Mouse (Mus musculus) cerebellum, postnatal 25 days (tissue): Measurements from ENCODE around the gene Fhl3.
"Not testable (repeated sequence)": the region's sequence is repeated elsewhere in the genome, so short reads cannot be mapped to it uniquely, and the experiment has no call there.

Experiments used
- DNase-seq, 2 experiments: peaks; one replicate each; pipeline ENCODE4 v3.0.0; 2021; ENCODE audit warnings: mixed read lengths in 2 of 2

Gene Fhl3

DNA sequence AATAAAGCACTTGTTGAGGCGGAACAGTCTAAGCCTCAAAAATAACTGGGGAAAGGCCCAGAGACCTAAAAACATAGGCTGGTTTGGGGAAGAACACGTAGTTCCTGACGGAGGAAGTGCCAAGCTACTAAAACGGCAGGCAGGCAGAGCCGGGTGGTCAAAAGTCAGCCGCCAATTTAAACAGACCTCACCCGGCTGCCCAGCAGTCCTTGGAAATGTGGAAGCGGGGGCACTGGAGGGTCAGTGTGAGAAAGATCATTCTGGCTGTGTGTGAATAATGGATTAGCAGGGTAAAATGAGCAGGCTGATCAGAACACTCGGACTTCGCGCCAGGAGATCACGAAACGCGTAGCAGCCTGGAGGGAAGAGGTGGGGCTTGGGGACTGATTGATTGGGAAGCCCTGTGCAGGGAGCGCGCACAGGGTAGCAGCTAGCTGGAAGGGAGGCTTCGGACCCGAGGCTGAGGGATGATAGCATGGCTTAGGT is 9.5 kb downstream of the Fhl3 start:
- DNase-seq, result no peak

DNA sequence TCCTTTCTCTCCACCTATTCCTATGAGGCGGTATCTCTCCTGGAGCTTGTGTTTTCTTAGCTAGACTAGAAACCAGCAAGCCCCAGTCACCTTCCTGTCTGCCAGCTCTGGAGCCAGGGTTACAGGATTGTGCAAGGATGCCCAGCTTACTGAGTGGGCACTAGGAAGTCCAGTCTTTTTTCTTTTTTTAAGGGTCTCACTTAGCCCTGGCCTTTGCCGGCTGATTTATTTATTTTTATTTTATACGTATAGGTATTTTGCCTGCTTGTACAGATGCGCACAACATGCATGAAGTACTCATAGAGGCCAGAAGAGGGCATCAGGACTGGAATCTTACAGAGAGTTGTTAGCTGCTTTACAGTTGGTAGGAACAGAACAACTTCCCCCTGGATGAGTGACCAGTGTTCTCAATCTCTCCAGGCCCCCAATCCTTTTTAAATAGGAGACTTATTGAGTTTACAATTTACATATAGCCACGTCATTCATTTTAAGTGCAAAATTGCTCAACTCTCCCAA is 10.3 kb downstream of the Fhl3 start:
- peak in 1 of 2 experiments; percentile 59 for DNase-seq

DNA sequence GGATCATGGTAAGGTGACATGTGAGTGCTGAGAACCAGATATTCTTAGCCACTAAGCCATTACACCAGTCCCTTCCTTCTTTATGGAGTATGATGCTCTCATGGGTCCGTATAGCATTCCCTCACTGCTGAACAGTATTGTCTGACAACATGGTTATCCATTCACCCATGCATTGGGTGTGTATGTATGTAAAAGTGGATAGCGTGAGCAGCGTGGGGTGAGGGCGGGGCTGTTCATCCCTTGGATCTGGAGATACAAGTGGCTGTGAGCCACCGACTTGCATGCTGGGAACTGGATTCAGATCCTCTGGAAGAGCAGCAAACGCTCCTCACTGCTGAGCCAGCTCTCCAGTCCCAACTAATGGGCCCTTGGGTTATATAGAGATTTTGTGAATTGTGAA is 12.1 kb downstream of the Fhl3 start:
- DNase-seq, result no peak

DNA sequence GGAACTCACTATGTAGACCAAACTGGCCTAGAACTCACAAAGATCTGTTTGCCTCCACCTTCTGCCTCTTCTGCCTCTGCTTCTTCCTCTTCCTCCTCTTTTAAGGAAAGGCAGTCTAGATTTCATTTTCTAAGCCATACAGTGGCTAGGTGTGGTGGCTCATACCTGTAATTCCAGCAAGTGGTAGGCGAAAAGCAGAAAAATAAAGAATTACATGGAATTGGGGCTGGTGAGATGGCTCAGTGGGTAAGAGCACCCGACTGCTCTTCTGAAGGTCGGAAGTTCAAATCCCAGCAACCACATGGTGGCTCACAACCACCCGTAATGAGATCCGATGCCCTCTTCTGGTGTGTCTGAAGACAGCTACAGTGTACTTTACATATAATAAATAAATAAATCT is 13.3 kb downstream of the Fhl3 start:
- DNase-seq, result not testable (repeated sequence)

DNA sequence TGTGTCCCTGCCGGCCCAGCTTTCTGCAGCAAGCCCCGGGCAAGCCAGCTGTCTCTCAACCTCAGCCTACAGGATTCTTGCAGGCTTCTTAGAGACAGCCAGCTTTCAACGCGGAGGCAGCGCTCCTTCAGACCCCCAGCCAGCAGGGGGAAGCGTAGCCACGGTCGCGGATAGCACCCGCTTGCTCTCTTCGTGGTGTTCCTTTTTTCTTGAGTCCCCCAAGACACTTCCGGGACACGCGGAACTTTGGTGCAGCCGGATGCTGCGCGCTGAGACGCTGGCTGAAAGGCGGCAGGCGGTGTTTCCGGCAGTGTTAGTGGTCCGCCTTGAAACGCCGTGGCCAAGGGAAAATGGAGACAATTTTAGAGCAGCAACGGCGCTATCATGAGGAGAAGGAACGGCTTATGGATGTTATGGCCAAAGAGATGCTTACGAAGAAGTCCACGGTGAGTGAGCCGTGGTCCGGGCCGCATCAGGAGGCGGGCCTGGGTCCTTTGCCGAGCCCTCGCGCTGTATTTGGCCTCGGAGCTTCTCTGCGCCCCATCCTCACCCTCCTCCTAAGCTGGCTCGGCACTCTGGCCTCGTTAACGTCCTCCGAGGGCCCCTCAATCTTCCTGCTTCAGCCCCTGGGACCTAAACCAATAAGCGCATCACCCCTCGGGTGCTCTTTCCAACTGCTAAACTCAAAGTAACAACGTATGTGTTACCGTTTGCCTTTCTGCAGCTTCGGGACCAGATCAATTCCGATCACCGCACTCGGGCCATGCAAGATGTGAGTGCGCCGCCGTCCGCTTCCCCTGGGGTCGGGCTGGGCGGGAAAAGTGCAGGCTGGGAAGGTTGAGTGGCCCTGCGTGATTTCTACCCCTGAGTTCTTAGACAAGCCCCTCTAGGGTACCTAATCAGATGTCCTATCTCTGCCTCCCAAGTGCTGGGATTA is 14.3 kb downstream of the Fhl3 start, which contains the start of gene Sf3a3:
Gene Sf3a3 (plus strand): TSS at position 232 of the 937 bp plus-strand sequence.
- peak; percentile 94 to 95 for DNase-seq

DNA sequence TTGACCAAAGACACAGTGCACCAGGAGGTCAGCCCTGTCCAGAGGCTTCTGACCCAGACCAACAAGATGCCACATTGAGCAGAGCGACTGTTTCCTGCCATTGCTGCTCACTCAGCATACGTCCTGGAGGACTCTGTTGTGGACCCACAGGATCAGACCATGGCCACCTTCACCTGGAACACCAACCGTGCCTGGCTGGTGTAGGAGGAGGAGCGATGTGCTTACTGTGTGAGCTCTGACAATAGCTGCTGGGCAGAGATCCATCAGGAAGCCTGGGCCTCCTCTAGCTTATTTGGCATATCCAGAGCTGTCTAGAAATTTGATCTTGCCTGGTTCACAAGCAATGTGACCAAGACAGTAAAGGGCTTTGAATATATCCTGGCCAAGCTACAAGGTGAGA is 18.6 kb downstream of the Fhl3 start:
- no peak for DNase-seq

DNA sequence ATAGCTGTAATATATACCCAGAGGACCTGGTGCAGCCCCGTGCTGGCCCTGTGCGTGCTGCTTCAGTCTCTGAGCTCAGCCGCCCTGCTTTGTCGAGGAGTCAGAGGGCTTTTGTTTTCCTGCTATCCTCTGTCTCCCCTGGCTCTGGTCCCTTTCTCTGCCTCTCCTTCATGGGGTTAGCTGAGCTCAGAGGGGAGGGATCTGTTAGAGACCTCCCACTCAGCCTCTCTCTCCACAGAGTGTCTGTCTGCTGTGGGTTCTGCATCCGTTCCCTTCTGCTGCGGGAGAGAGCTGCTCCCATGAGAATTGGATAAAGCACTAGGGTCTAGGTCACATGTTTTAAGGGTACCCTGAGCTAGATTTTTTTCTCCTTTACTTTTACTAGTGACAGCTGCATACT is 25.6 kb downstream of the Fhl3 start:
- no peak for DNase-seq

DNA sequence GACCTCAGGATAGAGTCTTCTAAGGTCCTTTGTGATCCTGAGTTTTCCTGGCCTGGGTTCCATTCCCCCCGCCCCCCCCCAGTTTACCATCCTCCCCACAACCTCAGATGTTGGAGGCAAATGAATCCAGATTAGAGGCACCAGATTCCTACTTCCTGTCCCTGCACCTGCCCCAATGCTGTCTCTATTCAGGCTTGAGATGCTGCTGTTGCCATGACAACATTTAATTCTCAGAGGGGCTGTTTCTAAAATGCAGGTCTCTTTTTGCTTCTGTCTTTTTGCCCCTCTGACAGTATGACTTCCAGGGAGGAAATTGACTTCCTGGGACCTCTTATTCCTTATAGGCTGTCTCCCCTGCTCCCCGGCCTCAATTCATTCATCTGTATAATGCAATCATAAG is 36.5 kb downstream of the Fhl3 start:
- no peak for DNase-seq

DNA sequence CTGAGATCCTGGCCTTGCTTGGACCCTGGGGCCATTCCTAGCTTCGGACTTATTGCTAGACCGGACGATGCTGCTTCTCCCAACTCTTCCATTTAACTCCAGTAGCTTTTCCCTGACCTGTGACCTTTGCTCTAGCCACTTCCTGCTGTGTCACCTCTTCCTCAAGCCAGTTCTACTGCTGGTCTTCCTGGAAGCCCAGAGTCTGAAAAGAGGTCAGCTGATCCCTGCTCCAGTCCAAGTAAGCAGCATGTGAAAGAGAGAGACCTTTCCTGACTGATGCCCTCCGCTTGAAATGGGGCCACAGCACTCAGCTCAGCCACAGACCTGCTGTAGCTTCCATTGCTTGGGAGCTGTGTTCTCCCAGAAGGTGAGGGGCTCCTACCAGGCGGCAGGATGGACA is 37.0 kb downstream of the Fhl3 start:
- DNase-seq, result no peak

DNA sequence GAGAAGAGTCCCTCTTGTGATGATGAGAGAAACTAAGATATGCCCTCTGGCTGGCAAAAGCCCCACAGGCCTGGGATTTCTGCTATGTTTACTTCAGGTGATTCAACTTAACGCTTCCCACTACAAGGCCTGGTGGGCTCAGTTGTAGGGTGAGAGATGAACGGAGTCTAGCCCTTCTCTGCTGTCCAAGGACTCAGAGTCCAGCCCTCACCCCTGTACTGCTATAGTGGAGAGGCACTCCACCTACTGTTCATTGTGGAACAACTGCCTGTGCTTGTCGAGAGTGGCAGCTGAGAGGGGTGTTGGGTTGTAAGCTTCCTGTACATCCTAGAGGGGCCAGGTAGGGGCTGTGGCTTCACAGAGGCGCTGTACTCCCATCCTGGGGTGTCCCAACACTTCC is 37.5 kb downstream of the Fhl3 start:
- DNase-seq, result no peak

DNA sequence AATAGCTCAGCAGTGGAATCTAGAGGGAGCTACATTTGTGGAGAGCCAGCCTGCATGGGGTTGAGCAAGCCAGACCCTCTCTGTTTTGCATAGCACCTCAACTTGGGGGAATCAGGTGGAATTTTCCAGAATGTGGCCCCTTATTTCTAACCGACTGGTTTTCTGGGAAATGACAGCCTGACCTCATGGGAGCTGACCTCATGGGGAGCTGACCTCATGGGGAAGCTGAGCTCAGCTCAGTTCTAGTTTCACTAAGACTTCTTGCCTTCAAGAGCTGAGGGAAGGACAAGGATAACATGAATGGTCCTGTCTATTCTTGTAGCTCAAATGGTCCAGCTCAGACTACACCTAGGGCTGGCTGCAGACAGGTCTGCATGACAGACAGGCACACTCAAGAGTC is 38.3 kb downstream of the Fhl3 start:
- DNase-seq, result no peak

DNA sequence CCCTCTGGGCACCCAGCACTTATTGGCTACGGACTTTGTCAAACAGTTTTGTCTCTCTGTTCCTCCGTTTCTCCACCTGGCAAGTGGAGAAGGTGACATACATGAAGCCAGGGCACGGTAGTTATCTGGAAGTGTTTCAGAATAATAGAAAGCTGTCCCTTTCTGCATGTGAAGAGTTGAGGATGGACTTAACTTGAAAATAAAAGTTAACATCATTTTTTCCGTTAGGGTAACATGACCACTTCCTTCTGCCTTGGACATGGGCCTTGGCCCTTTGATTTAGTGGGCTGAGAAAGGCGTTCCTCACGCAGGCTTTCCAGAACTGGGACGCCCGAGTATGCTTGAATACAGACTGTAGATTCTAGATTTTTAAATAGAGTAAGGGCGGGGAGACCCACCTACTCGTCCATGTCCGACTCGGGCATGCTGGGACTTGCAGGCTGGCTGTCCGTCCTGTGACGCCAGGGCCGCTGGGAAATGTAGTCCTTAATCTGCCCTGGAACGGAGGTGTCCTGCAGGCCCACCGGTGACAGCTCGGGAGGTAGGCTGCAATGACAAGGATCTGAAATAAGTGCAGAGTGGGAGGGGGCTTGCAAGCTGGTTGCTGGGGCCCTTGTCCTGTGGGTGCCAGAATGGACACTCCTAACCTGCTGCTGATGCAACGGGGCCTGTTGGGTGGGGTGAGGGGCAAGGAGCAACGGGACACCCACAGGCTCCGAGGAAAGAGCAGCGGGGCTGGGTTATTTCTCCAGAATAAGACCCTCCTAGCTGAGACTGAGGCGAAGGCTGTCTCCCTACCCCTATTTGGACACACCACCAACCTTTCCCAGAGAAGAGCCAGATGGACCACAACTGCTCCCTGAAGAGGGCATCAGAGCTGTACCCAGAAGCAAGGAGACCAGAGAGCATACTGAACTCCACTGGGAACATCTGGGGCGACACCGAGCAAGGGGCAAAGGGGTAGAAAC is 41.2 kb downstream of the Fhl3 start, which contains the start of gene Inpp5b:
Gene Inpp5b (plus strand): TSS at position 475 of the 968 bp plus-strand sequence.
- DNase-seq, result peak; percentile 84 to 88

DNA sequence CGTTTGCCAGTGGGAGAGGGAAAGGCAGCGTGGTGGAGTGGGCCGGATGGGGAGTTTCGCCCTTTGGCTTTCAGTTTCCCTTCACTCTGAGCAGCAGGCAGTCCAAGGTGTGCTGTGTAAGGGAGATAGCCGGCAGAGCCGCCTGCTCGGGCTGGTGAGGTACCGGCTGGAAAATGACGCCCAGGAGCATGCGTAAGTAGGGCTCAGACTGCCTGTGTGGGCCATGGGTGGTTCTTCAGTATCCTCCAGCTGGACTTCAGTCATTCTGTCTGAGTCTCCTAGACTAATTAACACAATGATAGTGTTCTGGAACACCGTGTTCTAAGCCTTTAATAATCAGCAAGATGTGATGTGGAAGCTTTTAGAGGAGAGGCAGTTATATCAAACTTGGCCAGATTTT is 42.3 kb downstream of the Fhl3 start:
- DNase-seq, result no peak

DNA sequence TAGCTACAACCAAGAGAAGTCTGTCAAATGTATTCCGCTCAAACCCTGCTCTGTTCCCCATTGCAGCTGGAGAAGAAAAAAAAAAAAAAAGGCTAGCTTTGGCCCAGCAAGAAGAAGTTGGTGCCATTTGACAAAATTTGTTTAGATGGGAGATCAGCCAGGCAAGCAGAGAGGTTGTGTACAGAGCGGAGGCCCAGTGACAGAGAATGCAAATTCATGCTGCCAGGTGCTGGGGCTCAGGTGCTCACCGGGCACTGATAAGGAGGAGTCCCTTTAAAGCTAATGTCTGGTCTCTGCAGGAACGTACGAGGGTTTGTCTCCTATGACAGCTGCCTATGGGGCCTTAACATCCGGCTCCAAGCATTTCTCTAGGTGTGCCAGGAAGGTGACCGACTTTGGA is 46.1 kb downstream of the Fhl3 start:
- no peak for DNase-seq

DNA sequence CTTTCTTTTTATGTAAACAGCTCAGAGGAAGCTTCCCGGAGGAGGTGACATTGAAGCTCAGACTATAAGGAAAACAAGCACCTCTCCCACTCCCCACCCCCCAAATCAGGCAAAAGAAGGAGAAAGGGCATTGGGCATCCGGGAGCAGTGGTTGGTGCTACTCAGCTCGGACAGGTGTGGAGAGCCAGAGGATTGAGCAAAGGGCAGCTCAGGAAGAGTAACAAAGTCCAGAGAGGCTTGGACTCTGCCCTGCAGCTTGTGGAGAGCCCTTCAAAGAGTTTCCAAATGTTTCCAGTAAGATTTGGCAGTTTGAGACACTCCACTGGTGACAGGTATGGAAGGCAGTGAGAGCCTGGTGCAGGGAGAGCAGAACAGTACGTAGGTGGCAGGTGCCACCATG is 47.4 kb downstream of the Fhl3 start:
- DNase-seq, result no peak

DNA sequence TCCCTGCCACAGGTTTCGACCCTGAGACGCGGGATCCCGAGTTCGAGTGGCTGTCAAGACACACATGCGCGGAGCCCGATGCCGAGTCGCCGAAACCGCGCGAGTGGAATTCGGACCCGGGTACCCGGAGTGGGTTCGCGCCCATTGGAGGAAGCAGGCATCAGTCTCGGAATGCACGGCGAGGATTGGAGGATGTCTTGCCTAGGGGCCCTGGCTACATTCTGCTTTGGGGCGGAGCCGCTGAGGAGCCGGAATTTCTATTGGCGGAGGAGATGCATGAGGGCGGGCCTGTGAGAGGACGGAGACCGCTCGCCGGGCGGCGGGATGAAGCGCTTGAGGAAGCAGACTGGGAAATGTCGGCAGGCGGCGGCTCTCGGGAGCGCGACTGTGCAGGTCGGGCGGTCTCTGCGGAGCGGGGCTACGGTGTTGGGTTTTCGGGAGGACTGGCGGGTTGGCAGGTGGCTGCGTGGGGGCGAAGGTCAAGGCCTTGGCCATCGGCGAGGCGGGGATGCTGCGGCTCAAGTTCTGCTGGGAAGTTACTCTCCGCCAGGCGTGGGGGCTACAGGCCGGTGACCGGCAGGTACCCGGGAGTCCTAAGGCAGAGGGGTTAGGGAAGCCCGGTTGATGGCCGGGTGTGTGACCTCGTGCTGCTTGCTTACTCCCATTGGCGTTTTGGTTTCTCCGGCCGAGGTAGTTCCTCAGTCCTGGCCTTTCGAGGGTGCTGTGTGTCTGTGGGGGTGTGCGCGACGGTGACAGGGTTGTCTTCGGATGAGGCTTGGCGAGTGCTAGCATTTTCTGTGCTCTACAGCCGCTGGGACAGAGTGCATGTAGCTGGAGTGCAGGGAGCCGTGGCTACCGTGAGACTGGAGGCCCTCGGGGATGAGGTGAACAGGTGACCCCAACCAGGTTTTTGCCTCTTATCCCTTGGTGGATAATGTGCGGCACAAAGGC is 51.1 kb downstream of the Fhl3 start:
- peak; percentile 98 to 99 for DNase-seq

DNA sequence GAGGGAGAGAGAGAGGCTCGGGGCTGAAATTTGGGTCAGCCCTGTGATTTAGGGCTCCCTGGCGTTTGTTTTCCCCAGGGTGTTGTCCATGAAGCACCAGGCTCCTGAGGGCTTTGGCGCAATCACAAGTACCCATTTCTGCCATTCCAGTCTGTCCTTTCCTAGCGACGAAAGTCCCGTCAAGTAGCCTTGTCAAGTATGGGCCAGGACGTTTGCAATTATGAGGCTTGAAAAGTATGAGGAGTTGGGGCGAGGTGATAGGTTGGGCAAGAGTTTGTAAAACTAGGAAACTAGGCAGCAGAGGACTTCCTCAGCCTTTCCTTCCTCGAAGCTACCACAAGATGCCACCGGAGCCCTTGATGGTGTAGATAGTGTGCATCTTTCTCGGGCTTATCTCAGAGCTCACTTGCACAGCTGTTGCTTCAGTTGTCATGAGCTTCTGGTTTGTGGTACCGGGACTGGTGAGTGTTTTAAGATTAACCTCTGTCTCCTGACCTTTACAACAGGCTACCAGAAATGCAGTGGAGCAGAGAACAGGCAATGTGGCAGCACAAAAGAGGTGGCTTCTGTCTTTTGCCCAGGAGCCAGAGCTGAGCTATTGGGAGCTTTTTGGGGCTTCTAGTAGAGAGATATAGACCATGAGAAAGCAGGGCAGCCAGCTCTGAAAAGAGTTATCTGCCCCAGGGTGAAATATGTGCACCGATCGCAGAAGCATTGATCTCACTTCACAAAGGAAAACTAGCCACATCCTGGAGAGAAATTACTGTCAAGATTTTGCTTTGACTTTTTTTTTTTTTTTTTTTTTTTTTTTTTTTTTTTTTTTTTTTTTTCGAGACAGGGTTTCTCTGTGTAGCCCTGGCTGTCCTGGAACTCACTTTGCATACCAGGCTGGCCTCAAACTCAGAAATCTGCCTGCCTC is 52.0 kb downstream of the Fhl3 start:
- DNase-seq, result no peak

DNA sequence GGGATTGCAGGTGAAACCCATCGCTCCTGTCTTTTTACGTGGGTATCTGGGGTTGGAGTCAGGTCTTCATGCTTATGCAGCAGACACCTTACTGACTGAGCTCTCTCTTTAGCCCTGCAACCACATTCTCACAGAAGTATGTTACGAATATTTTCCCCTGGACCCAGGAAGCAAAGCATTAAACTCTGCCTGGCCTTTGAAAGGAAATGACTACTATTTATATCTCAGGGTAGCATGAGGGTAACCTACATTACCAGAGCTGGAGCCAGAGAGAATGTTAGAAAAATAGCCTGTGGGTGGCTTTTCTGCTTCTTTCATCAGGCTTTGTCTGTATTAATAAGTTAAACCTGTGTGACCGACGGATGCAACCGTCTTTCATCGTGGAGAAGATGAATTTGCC is 55.0 kb downstream of the Fhl3 start:
- DNase-seq, result no peak
